Mouse (Mus musculus): ENCODE measurements around the gene Ifnlr1.

DNA sequence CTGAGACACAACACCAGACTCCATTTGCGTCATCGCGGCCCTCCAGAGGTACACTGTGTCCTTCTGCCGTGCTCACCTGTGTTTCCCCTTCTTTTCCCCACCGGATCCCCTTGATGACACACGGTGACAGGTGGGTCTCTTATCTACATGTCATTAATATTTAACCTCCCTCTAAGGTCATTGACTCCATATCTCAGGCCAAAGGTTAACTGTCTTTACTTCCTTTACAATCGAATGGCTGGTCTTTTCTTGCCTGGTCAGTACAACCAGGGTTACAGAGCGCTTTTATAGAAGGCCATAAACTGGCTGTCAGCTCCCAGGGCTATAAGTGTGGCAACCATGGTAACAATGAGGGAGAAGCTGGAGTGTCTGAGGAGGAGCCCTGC lies 66.7 kb downstream of the Ifnlr1 start:
- TF ChIP-seq NANOG (IDR thresholded peaks at IDR 0.05; ENCODE audit: borderline replicate concordance, low read length) = no peak
- no peak for TF ChIP-seq CTCF (conservative IDR thresholded peaks at IDR 0.05; ENCODE audit: low read length)
- TF ChIP-seq POU5F1 (IDR thresholded peaks at IDR 0.05; ENCODE audit: borderline replicate concordance, low read length) = no peak

Data from E14TG2a.4 (cell line).